Mouse (Mus musculus): ENCODE measurements at regions not wholly inside any gene's neighbourhood (a gene's known extent, or its start where the extent isn't known, plus 50 kb on each side); places are given as distances from the start of the nearest gene placed in this dataset.
A peak's percentile ranks its signal among the peaks of the same experiment; 100 is the strongest.

- DNase-seq (ENCODE audit: low spot score): no peak
Observed at GRCm38 (mm10) chr2:46491081-46491480, 1373.9 kb upstream of the Zeb2 start.

- no peak for DNase-seq (ENCODE audit: low spot score)
Observed at GRCm38 (mm10) chr2:46468936-46469629, 1351.9 kb upstream of the Zeb2 start.

- DNase-seq (ENCODE audit: low spot score): no peak
Observed at GRCm38 (mm10) chr2:46465389-46465788, 1348.2 kb upstream of the Zeb2 start.

GRCm38 (mm10) chr2:46464913-46465312 lies 1347.7 kb upstream of the Zeb2 start:
- no peak for DNase-seq (ENCODE audit: low spot score)

GRCm38 (mm10) chr2:46462670-46463069 lies 1345.5 kb upstream of the Zeb2 start:
- no peak for DNase-seq (ENCODE audit: low spot score)

- DNase-seq (ENCODE audit: low spot score): no peak
Observed at GRCm38 (mm10) chr2:46450698-46451097, 1333.5 kb upstream of the Zeb2 start.

GRCm38 (mm10) chr2:46445306-46445705 lies 1328.1 kb upstream of the Zeb2 start:
- DNase-seq (ENCODE audit: low spot score): no peak

GRCm38 (mm10) chr2:46443686-46444180 lies 1326.5 kb upstream of the Zeb2 start:
- DNase-seq (ENCODE audit: low spot score): peak; percentile 20

GRCm38 (mm10) chr2:46443061-46443685 lies 1326.0 kb upstream of the Zeb2 start:
- no peak for DNase-seq (ENCODE audit: low spot score)

GRCm38 (mm10) chr2:46442576-46442975 lies 1325.4 kb upstream of the Zeb2 start:
- no peak for DNase-seq (ENCODE audit: low spot score)

- DNase-seq (ENCODE audit: low spot score): no peak
Observed at GRCm38 (mm10) chr2:46441927-46442326, 1324.7 kb upstream of the Zeb2 start.

- no peak for DNase-seq (ENCODE audit: low spot score)
Observed at GRCm38 (mm10) chr2:46441348-46441747, 1324.2 kb upstream of the Zeb2 start.

- DNase-seq (ENCODE audit: low spot score): no peak
Observed at GRCm38 (mm10) chr2:46440038-46440437, 1322.8 kb upstream of the Zeb2 start.

- no peak for DNase-seq (ENCODE audit: low spot score)
Observed at GRCm38 (mm10) chr2:46418281-46418680, 1301.1 kb upstream of the Zeb2 start.

GRCm38 (mm10) chr2:46402373-46403114 lies 1285.3 kb upstream of the Zeb2 start:
- no peak for DNase-seq (ENCODE audit: low spot score)

GRCm38 (mm10) chr2:46394161-46394560 lies 1277.0 kb upstream of the Zeb2 start:
- no peak for DNase-seq (ENCODE audit: low spot score)

- DNase-seq (ENCODE audit: low spot score): no peak
Observed at GRCm38 (mm10) chr2:46372847-46373461, 1255.8 kb upstream of the Zeb2 start.

GRCm38 (mm10) chr2:46371755-46372154 lies 1254.6 kb upstream of the Zeb2 start:
- no peak for DNase-seq (ENCODE audit: low spot score)

- DNase-seq (ENCODE audit: low spot score): peak; percentile 57
Observed at GRCm38 (mm10) chr2:46370949-46371348, 1253.8 kb upstream of the Zeb2 start.

- no peak for DNase-seq (ENCODE audit: low spot score)
Observed at GRCm38 (mm10) chr2:46368882-46369281, 1251.7 kb upstream of the Zeb2 start.

GRCm38 (mm10) chr2:46366135-46366485 lies 1248.9 kb upstream of the Zeb2 start:
- DNase-seq (ENCODE audit: low spot score): no peak
